Mouse (Mus musculus): ENCODE data around the gene Gmeb2.

- no peak for TF ChIP-seq CTCF (IDR thresholded peaks at IDR 0.05)
- TF ChIP-seq POLR2A (IDR thresholded peaks at IDR 0.05; ENCODE audit: insufficient read depth, low read depth, low read length), result no peak
Observed at GRCm38 (mm10) chr2:181313006-181313343, 25.1 kb upstream of the Gmeb2 start.
